Mouse (Mus musculus) embryonic facial prominence, embryonic 11.5 days (tissue): ENCODE measurements around the gene Ap2m1. TPM values are rescaled to one million over a fixed set of nuclear protein-coding genes. Genes with fewer than 3 reads are reported as not detected.

Source experiments
- ATAC-seq: fragments of 200-750 bp; cut with Nextera tagmentation; replicated peaks from 2 replicates; pipeline ENCODE4 v1.8.0; 2017; ENCODE audit warnings: low read depth; ENCODE audit not compliant: insufficient number of reproducible peaks, low FRiP score, low TSS enrichment
- DNase-seq: peaks from one replicate; pipeline ENCODE4 v3.0.0-alpha.2; 2015; ENCODE audit warnings: low spot score
- H3K27ac ChIP-seq: fragments of 300-500 bp; sonication (generic); replicated peaks from 2 replicates; pipeline ENCODE4 v1.5.1; 2014; ENCODE audit warnings: mild to moderate bottlenecking, low read depth, low read length, control low read depth
- H3K27me3 ChIP-seq: fragments of 300-500 bp; sonication (generic); 2 replicates; pipeline ENCODE4 v1.6.1; 2014; ENCODE audit warnings: mild to moderate bottlenecking, low read length, moderate library complexity, mixed read lengths; ENCODE audit not compliant: control insufficient read depth, insufficient read depth
- H3K36me3 ChIP-seq: fragments of 300-500 bp; sonication (generic); replicated peaks from 2 replicates; pipeline ENCODE4 v1.6.1; 2014; ENCODE audit warnings: low read depth, mild to moderate bottlenecking, low read length, moderate library complexity, mixed read lengths; ENCODE audit not compliant: control insufficient read depth, insufficient read depth
- H3K4me1 ChIP-seq: fragments of 300-500 bp; sonication (generic); 2 replicates; pipeline ENCODE4 v1.6.1; 2014; ENCODE audit warnings: low read length, mixed read lengths; ENCODE audit not compliant: control insufficient read depth, insufficient read depth
- H3K4me2 ChIP-seq: fragments of 300-500 bp; sonication (generic); 2 replicates; pipeline ENCODE4 v1.6.1; 2014; ENCODE audit warnings: low read depth, mild to moderate bottlenecking, control low read depth, low read length, moderate library complexity
- H3K4me3 ChIP-seq: fragments of 300-500 bp; sonication (generic); 2 replicates; pipeline ENCODE4 v1.5.1; 2014; ENCODE audit warnings: low read depth, low read length, control low read depth
- H3K9ac ChIP-seq: fragments of 300-500 bp; sonication (generic); replicated peaks from 2 replicates; pipeline ENCODE4 v1.6.1; 2014; ENCODE audit warnings: mild to moderate bottlenecking, control low read depth, low read length
- H3K9me3 ChIP-seq: fragments of 300-500 bp; sonication (generic); replicated peaks from 2 replicates; pipeline ENCODE4 v1.6.1; 2016; ENCODE audit warnings: mild to moderate bottlenecking, low read length, inconsistent platforms, mixed read lengths; ENCODE audit not compliant: control insufficient read depth
- WGBS: fragments of 180-500 bp; shearing (Covaris S2); extraction: QIAGEN DNeasy Blood & Tissue Kit; methylation state at CpG from one replicate; pipeline ENCODE4 v1.1.7; 2014; 5-methylcytosine and 5-hydroxymethylcytosine counted together
- polyA plus RNA-seq: library from polyadenylated mRNA; unstranded; fragments of >200 nt; fragmentation: Nextera tagmentation; extraction: Ambion mirVana; gene quantifications from 2 replicates; pipeline ENCODE4 v1.2.1, GENCODE M21; 2014

Ap2m1 gene
- polyA plus RNA-seq, 1 experiment from 2014 or later: 756 TPM

DNA sequence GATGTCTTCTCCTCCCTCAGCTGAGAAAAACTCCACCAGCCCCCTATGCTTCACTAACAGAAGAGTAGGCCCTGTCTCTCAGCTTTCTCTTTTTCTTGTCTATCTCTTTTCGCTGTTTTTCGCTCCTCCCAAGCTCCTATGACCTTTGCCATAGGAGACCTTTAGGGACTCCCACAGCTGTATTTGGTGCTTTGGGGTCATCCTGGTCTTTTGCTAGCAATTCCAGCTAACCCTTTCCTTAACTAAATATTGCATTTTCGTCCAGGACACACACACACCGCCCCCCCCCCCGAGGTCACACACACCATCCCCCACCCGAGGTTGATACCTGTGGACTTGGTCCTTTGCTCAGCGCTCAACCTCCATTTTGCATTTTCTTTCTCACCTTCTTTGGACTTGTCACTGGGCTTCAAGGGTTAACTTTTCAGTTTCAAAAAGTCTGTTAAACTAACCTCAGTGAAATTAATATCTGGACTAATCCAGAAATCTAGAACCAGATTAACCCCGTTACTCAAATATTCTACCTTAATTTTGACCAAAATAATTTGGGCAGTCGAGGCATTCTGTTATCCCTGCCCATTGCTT, 895 bp downstream of the Ap2m1 start:
- peaks cover 4% of the 10 kb centered on the region for H3K36me3 ChIP-seq
- peak overlapping the region; percentile 69 for H3K4me3 ChIP-seq
- DNase-seq (no peak), ATAC-seq (no peak)
- H3K27me3 ChIP-seq: no peaks in the 10 kb centered on the region
- peak overlapping the region; percentile 70 for H3K4me2 ChIP-seq
- 38% methylated on average over 9 of the region's 9 CpGs for WGBS
- H3K9ac ChIP-seq: peak overlapping the region; percentile 84
- no peaks in the 10 kb centered on the region for H3K9me3 ChIP-seq
- no peak overlapping the region for H3K27ac ChIP-seq
- peaks cover 3% of the 10 kb centered on the region for H3K4me1 ChIP-seq

DNA sequence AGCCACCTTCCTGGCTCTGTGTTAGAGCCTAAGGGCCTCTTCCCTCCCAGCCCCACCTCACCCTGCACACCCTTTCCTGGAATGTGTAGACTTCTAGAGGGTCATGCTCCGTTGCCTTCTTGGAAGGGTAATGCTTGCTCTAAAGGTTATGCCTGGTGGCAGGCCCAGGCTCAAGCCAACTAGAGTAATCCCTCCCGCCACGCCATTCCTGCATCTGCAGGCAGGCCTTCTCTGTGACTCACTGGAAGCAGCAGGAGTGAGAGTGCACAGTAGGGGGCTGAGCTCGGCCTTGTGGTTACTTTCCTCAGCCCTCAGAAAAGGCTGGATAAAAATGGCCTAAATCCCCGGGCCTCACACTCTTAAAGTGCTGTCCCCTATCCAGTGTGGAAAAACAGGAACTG, 1.8 kb downstream of the Ap2m1 start:
- Histone ChIP-seq H3K4me1 (peaks cover 3% of the 10 kb centered on the region), H3K4me3 (peak overlapping the region; percentile 18; the same call in 1 of the 2 replicates), H3K4me2 (peak overlapping the region; percentile 5), H3K27ac (no peak overlapping the region), H3K9ac (peak overlapping the region; percentile 33), H3K36me3 (peaks cover 3% of the 10 kb centered on the region), H3K9me3 (no peaks in the 10 kb centered on the region), H3K27me3 (no peaks in the 10 kb centered on the region)
- no peak for ATAC-seq
- 21% methylated on average over 5 of the region's 5 CpGs for WGBS
- DNase-seq: no peak

DNA sequence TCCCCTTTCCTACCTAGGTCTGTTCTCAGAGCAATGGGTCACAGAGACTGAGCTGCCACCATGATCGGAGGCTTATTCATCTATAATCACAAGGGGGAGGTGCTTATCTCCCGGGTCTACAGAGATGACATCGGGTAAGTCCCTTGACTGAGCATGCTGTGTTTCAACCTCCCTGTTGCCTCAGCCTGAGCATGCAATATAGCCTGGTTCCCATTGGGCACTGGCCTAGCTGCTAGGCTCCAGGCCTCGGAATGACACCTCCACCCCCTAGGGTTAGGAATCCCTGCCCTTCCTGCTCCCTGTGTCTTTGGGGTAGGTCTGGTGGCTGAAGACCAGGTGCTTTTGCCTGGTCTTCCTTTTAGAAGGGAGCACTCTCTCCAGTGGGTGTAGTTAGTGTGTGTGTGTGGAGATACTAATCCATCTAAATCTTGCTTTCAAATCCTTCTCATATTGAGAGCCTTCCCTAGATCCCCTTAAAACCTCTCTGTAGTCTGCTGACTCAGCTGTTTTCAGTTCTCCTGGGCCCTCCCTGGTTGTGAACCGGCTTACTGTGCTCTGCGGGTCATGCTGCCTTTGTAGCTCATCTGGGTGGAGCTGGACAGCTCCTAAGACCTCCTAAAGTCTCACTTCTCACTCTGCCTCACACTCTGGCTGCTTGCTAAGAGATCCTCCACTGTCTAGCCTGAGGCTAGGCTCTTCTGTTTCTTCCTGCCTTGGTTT, 2.5 kb downstream of the Ap2m1 start:
- Histone ChIP-seq H3K27ac (no peak overlapping the region), H3K27me3 (no peaks in the 10 kb centered on the region), H3K36me3 (peaks cover 3% of the 10 kb centered on the region), H3K9me3 (no peaks in the 10 kb centered on the region), H3K9ac (peak overlapping the region; percentile 33), H3K4me2 (peak overlapping the region; percentile 5), H3K4me1 (peaks cover 3% of the 10 kb centered on the region), H3K4me3 (no peak overlapping the region)
- ATAC-seq (no peak), DNase-seq (no peak)
- 50% methylated on average over 6 of the region's 6 CpGs for WGBS

DNA sequence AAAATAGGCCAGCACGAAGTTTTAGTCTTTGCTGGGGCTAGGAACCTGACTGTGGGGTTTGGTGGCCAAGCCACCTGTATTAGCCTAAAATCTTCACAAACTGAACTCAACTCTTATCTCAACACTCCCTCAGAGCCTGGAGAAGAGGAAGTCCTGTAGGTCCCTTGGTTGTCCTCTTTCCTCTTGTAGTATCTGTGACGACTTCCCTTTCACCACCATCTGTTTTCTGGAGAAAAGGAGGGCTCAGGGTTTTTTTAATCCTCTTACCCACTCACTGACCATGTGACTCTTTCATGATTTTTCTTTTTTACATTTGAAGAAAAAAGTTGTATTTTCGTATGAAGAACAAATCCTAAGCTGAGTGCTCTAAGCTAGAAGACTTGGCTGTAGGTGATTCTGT, 4.4 kb downstream of the Ap2m1 start:
- Histone ChIP-seq H3K9ac (no peak overlapping the region), H3K4me2 (no peak overlapping the region), H3K27ac (no peak overlapping the region), H3K27me3 (no peaks in the 10 kb centered on the region), H3K4me3 (no peak overlapping the region), H3K9me3 (no peaks in the 10 kb centered on the region), H3K36me3 (peaks cover 7% of the 10 kb centered on the region), H3K4me1 (peaks cover 3% of the 10 kb centered on the region)
- DNase-seq: no peak
- 79% methylated on average over 3 of the region's 3 CpGs for WGBS
- ATAC-seq: no peak

DNA sequence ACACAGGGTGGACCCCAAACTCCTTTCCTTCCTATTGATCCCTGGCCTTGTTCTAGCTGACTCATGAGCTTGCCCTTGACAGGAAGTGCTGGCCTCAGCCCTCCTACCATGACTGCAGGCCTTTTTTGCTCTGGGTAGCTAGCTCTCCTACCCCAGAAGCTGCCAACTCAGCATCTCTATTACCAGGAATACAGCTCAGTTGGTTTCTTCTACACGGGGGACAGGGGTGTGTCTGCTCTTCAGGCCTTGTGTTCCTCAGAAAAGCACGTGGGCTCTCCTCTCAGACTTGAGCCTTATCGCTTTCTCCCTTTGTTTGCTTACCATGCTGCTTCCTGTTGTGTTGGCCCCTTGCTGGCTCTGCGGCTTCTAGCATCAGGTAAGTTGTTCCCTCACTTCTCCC, 5.2 kb downstream of the Ap2m1 start:
- H3K9ac ChIP-seq: no peak overlapping the region
- no peak overlapping the region for H3K27ac ChIP-seq
- ATAC-seq (no peak), DNase-seq (no peak)
- no peaks in the 10 kb centered on the region for H3K9me3 ChIP-seq
- H3K4me2 ChIP-seq: no peak overlapping the region
- no peaks in the 10 kb centered on the region for H3K27me3 ChIP-seq
- H3K4me1 ChIP-seq: peaks cover 3% of the 10 kb centered on the region
- H3K36me3 ChIP-seq: peaks cover 7% of the 10 kb centered on the region
- 89% methylated on average over 4 of the region's 4 CpGs for WGBS
- H3K4me3 ChIP-seq: no peak overlapping the region

DNA sequence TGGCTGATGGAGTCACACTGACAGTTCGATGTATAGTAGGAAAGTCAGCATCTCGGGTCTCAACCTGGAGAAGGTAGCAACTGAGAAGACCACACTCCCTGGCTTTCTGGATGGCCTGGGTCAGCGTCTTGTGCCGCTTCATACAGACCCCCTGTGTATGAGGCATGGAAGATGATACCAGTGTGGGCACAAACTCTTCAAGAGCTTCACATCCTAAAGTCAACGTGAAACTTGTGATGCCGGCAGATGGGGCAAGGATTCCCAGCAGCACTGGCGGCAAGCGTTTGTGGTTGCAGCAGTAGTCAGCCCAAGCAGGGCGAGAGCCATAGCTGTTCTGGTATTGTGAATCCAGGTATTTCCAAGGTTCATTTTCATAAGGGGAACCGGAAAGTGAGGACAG, 10.4 kb downstream of the Ap2m1 start:
- no peak overlapping the region for H3K4me3 ChIP-seq
- WGBS: 95% methylated on average over 10 of the region's 10 CpGs
- DNase-seq: no peak
- H3K36me3 ChIP-seq: peaks cover 4% of the 10 kb centered on the region
- no peak for ATAC-seq
- H3K9me3 ChIP-seq: no peaks in the 10 kb centered on the region
- H3K27ac ChIP-seq: no peak overlapping the region
- H3K4me1 ChIP-seq: no peaks in the 10 kb centered on the region
- no peaks in the 10 kb centered on the region for H3K27me3 ChIP-seq
- no peak overlapping the region for H3K4me2 ChIP-seq
- no peak overlapping the region for H3K9ac ChIP-seq

DNA sequence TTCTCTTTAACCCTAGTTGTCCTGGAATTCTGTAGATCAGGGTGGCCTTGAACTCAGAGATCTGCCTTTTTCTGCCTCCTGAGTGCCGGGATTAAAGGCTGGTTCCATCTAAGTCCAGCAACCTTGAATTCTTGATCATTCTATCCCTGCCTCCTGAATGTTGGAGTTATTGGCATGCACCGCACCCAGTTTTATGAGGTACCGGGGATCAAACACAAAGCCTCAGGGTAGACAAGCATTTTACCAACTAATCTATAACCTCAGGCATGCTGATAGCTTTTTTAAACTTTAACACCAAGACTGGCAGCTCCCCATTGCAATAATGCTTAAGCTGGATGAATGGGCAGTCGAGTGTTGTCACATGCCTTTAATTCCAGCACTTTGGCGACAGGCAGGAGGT, 12.1 kb downstream of the Ap2m1 start:
- H3K9ac ChIP-seq: no peak overlapping the region
- 56% methylated on average over 5 of the region's 5 CpGs for WGBS

More for the DNA sequence above, 12.1 kb downstream of the Ap2m1 start:
- Histone ChIP-seq H3K27ac (no peak overlapping the region), H3K4me3 (0 out of 2 replicates have a peak overlapping the region, but pooled peaks have one; percentile 60), H3K9me3 (no peaks in the 10 kb centered on the region), H3K36me3 (peaks cover 14% of the 10 kb centered on the region), H3K4me1 (no peaks in the 10 kb centered on the region), H3K4me2 (peak overlapping the region; percentile 70), H3K27me3 (no peaks in the 10 kb centered on the region)
- DNase-seq (no peak), ATAC-seq (no peak)
